Mouse (Mus musculus) c-Kit-positive CD71-positive TER-119-negative erythroid progenitor cells, embryonic 14.5 days (primary cell): ENCODE measurements around the gene Zkscan16.

ENCODE experiments used
- DNase-seq: peaks from one replicate; pipeline ENCODE4 v3.0.0-alpha.2; 2013; ENCODE audit warnings: low read depth

Zkscan16 gene

DNA sequence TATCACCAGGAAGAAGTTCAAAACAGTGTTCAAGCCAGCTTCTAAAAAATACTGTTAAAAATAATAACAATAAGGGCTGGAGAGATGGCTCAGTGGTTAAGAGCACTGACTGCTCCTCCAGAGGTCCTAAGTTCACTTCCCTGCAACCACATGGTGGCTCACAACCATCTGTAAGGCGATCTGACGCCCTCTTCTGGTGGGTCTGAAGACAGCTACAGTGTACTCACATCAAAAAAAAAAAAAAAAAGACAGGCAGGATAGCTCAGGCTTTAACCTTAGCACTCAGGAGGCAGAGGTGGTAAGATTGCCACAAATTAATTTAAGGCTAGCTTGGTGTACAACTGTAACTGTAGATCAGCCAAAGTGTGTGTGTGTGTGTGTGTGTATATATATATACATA, 57.2 kb downstream of the Zkscan16 start:
- DNase-seq: no peak

DNA sequence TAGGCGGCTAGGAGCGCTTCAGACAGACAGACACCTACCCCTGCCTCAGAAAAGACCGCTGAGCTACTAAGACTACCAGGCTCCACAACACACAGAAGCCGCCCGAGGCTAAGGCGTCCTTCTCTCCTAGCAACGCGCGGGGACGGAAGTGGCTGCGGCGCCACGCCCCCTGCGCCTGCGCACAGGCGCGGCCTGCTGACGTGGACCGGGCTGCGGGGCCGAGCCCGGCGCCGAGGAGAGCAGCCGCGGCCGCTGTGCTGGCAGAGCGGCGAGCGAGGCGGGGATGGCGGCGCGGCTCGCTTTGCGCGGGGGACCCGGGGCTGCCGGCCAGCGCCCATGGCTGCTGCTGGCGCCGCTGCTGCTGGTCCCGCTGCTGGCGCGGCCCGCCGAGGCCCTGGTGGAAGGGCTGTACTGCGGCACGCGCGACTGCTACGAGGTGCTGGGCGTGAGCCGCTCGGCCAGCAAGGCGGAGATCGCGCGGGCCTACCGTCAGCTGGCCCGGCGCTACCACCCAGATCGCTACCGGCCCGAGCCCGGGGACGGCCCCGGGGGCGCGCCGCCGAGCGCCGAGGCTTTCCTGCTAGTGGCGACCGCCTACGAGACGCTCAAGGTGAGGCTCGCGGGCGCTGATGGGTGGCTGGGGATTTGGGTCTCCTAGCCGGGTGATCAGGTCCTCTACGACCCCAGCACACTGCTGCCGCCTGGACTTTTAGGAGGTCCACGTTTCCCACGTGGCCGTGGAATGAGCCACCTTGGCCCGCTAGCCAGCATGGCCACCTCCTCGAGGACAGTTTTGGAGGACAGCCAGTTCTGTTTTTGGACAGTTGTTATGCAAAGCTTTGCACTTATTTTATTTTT, 59.7 kb downstream of the Zkscan16 start, which contains the start of gene Gm20503:
TSS of gene Gm20503 (plus strand) at position 263 of the 858 bp plus-strand sequence.
- DNase-seq: peak; percentile 77

DNA sequence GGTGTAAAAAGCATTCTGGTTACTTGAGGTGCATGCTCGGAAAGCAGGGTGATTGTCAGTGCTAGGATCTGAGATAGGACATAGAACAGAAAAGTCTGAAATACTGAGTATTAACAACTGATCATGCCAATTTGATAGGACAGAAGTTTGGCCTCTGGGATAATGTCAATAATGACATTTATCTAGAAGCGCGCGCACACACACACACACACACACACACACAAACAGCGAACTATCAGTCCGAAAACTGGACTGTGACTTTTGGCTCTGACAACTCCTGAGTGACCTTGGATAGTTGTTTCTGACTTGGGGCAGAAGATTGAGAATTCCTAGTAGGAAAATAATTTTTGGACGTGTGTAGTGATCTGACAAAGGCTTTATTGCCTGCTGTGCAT, 60.4 kb downstream of the Zkscan16 start:
- no peak for DNase-seq

DNA sequence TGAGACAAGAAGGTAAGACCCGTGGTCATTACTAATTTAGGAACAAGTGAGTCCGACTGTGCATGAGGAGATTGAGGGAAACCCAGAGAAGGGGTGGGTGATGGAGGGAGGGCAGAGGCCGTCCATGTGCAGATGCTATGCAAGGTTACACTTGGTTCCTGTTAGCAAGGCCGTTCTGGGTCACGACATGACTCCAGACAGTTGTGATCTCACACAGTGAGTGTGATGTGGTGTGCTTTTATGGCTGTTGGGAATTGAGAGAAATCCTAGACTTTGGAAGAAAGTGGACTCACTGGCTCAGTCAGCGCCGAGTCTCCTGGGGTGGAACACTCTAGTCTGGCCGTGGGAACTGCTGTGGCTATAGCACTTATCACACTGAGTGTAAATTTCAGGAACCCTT, 62.8 kb downstream of the Zkscan16 start:
- DNase-seq: no peak

DNA sequence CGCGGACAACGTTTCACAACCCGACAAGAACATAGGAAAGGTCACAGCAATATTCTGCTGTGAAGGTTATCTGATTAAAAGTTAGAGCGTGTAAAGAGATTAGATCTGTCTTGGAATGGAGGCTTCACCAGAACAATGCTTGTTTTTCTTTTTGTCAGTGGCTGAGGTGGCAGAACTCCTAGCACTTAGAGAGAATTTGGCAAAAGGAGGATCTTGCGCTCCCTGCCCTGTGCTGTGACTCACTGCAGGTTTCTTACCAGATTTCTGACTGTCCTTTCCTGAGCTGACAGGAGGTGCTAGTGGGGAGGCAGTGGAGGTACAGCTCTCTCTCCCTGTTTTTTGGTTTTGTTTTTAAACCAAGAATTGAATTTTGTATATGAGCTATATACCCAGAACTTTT, 63.6 kb downstream of the Zkscan16 start:
- no peak for DNase-seq
